Mouse (Mus musculus) lung, postnatal 25 days (tissue): ENCODE data around the gene Ms4a4b.
"Not testable (repeated sequence)": the region's sequence is repeated elsewhere in the genome, so short reads cannot be mapped to it uniquely, and the experiment has no call there.

Experiments
- DNase-seq: peaks from one replicate; pipeline ENCODE4 v3.0.0; 2022; ENCODE audit warnings: low spot score

Ms4a4b gene

GRCm38 (mm10) chr19:11443338-11443737, at the start of gene Ms4a4b:
Gene Ms4a4b, plus strand, starts transcription at chr19:11443553.
- peak; percentile 21 for DNase-seq

GRCm38 (mm10) chr19:11395769-11396168, 47.6 kb upstream of the Ms4a4b start:
- no peak for DNase-seq

GRCm38 (mm10) chr19:11404527-11404926, 38.8 kb upstream of the Ms4a4b start, which contains the start of gene Ms4a4c:
Gene Ms4a4c, plus strand, starts transcription at chr19:11404770.
- DNase-seq = no peak

- no peak for DNase-seq
These were observed 35.9 kb upstream of the Ms4a4b start for GRCm38 (mm10) chr19:11407428-11407827.

- no peak for DNase-seq
These were observed 34.8 kb upstream of the Ms4a4b start for GRCm38 (mm10) chr19:11408591-11408990.

GRCm38 (mm10) chr19:11411640-11412039, 31.7 kb upstream of the Ms4a4b start:
- DNase-seq = no peak

- DNase-seq = no peak
These were observed 29.3 kb upstream of the Ms4a4b start for GRCm38 (mm10) chr19:11414084-11414483.

GRCm38 (mm10) chr19:11415581-11415980, 27.8 kb upstream of the Ms4a4b start:
- DNase-seq = peak; percentile 20

- not testable (repeated sequence) for DNase-seq
These were observed 24.5 kb upstream of the Ms4a4b start for GRCm38 (mm10) chr19:11418865-11419264.

- peak; percentile 26 for DNase-seq
These were observed 12.1 kb upstream of the Ms4a4b start for GRCm38 (mm10) chr19:11431209-11431608.

- no peak for DNase-seq
These were observed 8.1 kb upstream of the Ms4a4b start for GRCm38 (mm10) chr19:11435058-11435834.

GRCm38 (mm10) chr19:11443964-11444363, 611 bp downstream of the Ms4a4b start:
- no peak for DNase-seq

- peak; percentile 16 for DNase-seq
These were observed 3.9 kb downstream of the Ms4a4b start for GRCm38 (mm10) chr19:11447238-11447637.

- not testable (repeated sequence) for DNase-seq
These were observed 15.7 kb downstream of the Ms4a4b start for GRCm38 (mm10) chr19:11459041-11459440.

GRCm38 (mm10) chr19:11464795-11465194, 21.4 kb downstream of the Ms4a4b start:
- peak; percentile 35 for DNase-seq

- DNase-seq = no peak
These were observed 23.1 kb downstream of the Ms4a4b start for GRCm38 (mm10) chr19:11466471-11466870.

- DNase-seq = not testable (repeated sequence)
These were observed 25.0 kb downstream of the Ms4a4b start for GRCm38 (mm10) chr19:11468361-11468760.

- peak; percentile 12 for DNase-seq
These were observed 25.9 kb downstream of the Ms4a4b start, which contains the start of gene Ms4a6c for GRCm38 (mm10) chr19:11469215-11469614. Gene Ms4a6c, plus strand, starts transcription at chr19:11469366.

GRCm38 (mm10) chr19:11479714-11480113, 36.4 kb downstream of the Ms4a4b start:
- DNase-seq = no peak

GRCm38 (mm10) chr19:11482684-11483083, 39.3 kb downstream of the Ms4a4b start:
- no peak for DNase-seq

GRCm38 (mm10) chr19:11483941-11484340, 40.6 kb downstream of the Ms4a4b start:
- DNase-seq = no peak

GRCm38 (mm10) chr19:11484388-11484787, 41.0 kb downstream of the Ms4a4b start:
- peak; percentile 17 for DNase-seq

- peak; percentile 20 for DNase-seq
These were observed 41.9 kb downstream of the Ms4a4b start for GRCm38 (mm10) chr19:11485266-11485665.

- peak; percentile 26 for DNase-seq
These were observed 42.4 kb downstream of the Ms4a4b start, which contains the start of gene Gm8369 for GRCm38 (mm10) chr19:11485746-11486145. Gene Gm8369, plus strand, starts transcription at chr19:11485938.
